Mouse (Mus musculus): ENCODE data around the gene Ddn.
A peak's percentile ranks its signal among the peaks of the same experiment; 100 is the strongest.

The Ddn gene

DNA sequence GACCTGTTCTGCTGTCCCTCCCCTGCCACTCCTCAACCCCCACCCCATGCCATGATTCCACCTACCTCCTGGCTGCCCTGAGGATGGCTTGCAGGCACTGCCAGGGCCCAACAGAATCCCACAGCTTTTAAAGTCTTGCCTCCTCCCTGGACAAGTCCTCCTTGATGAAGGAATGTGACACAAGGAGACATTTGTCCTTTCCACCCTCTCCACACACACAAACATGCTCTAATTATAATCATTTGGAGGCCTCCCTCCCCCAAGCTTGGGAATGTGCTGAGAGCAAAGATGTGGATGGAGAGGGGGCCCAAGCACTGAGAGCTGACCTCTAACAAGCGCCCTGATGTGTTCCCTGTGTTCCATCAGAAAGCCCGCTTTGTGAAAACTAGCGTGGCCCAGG is at the start of gene Ddn:
Ddn (minus strand) TSS at position 101 of the 400 bp plus-strand sequence.
- no peak for DNase-seq (ENCODE audit: low spot score in 2 of 2)

DNA sequence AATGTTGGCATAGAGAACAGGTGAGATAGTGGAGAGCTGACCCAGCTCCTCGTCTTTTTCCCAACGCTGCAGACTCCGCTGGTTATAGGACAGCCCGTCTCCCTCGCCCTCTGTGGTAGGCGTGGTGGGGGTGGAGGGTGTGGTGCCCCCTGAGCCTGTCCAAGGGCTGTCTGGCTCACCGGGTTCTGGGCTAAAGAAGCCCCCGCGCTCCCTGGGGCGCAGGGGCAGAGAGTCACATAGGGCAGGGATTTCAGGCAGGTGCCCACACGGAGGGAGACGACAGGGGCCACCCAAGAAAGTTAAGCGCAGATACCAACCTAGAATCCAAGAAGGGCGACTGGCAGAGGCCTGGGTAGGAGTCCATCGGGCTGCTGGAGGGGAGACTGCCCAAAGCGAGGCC is 44.9 kb upstream of the Ddn start:
- no peak for DNase-seq (ENCODE audit: low spot score in 2 of 2)

GRCm38 (mm10) chr15:98853161-98853937 is 44.1 kb upstream of the Ddn start:
- no peak for DNase-seq (ENCODE audit: low spot score in 2 of 2)

- no peak for DNase-seq (ENCODE audit: low spot score in 2 of 2)
Observed at GRCm38 (mm10) chr15:98852733-98853132, 43.4 kb upstream of the Ddn start.

GRCm38 (mm10) chr15:98852071-98852470 is 42.8 kb upstream of the Ddn start:
- DNase-seq (ENCODE audit: low spot score in 2 of 2), result no peak

- DNase-seq (ENCODE audit: low spot score in 2 of 2), result no peak
Observed at GRCm38 (mm10) chr15:98851229-98851818, 42.0 kb upstream of the Ddn start.

DNA sequence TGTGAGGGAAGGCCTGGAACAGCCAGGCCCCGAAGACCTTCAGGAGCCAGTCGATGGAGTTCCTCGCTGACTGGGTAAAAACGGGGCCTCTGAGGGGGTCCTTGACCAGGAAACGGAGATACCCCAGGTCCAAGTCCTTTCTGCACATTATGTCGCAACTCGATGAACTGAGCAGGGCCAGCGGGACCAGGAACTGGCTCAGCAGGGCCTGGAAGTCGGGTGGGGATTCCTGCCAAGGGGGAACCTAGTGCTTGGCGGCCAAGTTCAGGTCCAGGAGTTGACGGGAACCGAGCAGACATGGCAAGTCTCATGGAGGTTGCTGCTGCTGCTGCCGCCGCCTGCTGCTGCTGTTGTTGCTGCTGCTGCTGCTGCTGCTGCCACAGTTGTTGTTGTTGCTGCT is 41.4 kb upstream of the Ddn start:
- DNase-seq (ENCODE audit: low spot score in 2 of 2), result no peak

DNA sequence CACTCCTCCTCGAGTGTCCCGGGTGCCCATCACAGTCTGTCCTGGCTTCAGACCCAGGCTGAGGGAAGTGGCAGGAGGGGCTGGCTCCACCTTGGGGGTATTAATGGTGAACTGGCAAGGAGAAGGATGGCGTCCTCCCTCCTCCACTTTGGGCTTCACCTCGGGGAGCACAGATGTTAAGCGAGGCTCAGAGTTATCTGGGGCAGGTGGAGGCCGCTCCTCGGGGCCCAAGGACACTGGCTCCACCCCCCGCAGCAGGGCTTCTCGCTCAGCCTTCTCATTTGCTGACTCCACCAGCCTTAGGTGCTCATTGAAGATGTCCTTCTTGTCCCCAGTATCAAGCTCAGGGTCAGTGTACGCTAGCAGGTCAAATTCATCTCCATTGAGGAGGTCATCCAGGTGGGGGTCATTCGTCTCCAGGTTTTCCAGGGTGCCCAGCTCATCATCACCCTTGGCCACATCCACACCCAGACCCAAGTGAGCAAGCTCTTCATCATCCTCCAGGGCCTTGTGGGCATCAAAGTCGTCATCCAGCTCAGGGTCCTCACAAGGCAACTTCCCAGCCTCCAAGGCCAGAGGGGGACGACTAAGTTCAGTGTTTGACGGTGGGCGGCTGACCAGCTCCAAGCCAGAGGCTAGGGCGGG is 40.8 kb upstream of the Ddn start:
- no peak for DNase-seq (ENCODE audit: low spot score in 2 of 2)

- no peak for DNase-seq (ENCODE audit: low spot score in 2 of 2)
Observed at GRCm38 (mm10) chr15:98849165-98849564, 39.9 kb upstream of the Ddn start.

GRCm38 (mm10) chr15:98846140-98846539 is 36.9 kb upstream of the Ddn start:
- no peak for DNase-seq (ENCODE audit: low spot score in 2 of 2)

GRCm38 (mm10) chr15:98845149-98845548 is 35.9 kb upstream of the Ddn start:
- no peak for DNase-seq (ENCODE audit: low spot score in 2 of 2)

GRCm38 (mm10) chr15:98843595-98844223 is 34.4 kb upstream of the Ddn start:
- no peak for DNase-seq (ENCODE audit: low spot score in 2 of 2)

DNA sequence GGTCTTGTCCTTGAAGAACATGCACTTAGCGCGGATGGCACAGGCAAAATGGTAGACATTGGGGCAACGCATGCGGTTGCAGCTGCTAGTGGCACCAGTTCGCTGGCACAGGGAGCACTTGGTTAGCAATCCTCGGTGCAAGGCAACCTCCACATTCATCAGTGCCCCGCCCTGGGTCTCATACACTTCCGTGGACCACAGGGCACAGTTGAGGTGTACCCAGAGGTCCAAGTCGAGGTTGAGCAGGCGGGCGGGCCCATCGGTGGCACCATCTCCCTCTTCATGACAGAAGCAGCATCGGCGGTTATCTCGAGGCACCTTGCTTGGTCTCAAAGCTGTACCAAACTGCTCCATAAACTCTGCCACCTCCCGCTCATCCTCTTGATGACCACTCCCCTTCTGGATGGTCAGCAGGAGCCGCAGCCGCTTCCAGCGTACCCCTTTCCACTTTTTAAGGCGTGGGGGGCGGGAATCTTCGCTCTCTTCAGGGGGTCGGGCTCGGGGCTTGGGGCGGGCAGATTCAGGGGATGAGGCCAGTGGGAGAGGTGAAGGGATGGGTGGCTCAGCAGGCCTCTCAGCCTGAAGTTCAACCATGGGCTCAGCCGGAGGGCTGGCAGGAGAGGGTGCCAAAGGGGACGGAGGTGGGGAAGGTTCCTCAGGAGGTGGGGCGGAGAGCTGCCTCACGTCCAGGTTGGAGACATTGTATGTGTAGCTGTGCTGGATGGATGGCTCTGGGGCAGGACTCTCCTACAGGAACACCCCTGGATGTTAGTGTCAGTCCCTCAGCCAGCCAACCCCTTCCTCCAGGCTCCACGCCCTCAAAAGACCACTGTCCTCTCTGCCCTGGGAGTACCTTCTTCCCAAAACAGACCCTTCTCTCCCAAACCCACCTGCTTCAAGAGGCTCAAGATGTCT is 30.6 kb upstream of the Ddn start:
- no peak for DNase-seq (ENCODE audit: low spot score in 2 of 2)

GRCm38 (mm10) chr15:98839161-98839560 is 29.9 kb upstream of the Ddn start:
- DNase-seq (ENCODE audit: low spot score in 2 of 2), result no peak

DNA sequence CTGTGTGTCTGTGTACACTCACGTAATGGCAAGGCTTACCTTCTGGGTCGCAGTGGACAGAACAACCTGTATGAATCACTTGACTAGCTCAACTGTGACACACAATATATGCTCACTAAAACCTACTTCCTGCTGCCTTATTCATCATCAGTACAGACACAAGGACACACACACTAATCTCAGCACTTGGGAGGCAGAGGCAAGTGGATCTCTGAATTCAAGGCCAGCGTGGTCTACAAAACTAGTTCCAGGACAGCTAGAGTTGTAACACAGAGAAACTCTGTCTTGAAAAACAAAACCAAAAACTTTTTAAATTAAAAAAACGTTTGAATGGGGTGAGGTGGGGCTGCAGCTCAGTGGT is 28.4 kb upstream of the Ddn start:
- DNase-seq (ENCODE audit: low spot score in 2 of 2), result no peak

DNA sequence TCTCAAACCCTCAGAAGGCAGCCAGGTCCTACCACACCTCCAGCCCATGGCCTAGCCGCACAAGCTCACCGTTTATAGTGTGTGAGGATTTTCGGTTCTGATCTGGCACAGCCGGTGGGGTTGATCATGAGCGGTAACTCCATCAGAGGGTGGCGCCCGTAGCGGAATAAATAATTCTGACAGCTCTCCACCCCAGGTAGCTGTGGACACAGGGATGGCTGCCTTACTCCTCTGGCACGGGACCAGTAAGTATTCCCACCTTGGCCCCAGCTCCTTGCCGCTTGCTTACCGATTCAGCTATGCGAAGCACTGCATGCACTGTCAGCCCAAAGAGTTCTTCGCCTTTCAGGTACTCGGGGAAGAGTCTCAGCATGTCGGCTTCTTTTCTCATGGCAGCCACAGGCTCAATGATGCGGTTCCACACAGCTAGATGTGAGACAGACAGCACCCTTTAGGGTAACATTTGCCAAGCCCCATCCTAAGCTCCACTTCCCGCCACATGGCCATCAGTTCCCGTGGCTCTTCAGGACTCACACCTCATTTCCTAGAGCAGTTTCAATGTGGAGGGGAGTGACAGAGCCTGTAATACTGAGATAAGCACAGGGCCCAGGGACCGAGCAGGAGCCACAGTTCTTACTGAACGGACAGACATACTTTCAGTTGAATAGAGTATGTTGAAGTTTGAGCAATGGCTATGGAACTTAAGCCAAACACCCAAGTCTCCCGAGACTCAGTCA is 27.9 kb upstream of the Ddn start:
- DNase-seq (ENCODE audit: low spot score in 2 of 2), result no peak

DNA sequence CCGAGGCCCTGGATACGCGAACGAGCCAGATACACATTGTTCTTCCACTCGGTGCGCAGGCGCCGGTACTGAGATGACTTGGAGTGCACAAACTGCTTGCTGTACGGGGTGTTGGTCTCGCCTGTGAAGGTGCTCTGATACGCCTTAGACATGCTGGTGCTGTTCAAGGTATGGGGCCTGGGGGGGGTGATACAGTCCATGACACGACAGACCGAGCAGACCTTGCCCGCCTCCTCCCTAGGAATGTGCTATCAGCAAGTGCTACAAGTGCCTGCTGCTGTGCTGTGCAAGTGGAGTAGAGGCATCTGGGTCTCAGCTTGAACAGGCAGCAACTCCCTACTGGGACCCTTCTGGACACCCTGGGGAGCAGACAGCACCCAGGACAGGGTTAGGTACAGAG is 26.0 kb upstream of the Ddn start:
- no peak for DNase-seq (ENCODE audit: low spot score in 2 of 2)

- no peak for DNase-seq (ENCODE audit: low spot score in 2 of 2)
Observed at GRCm38 (mm10) chr15:98834059-98834458, 24.8 kb upstream of the Ddn start.

GRCm38 (mm10) chr15:98833281-98833680 is 24.0 kb upstream of the Ddn start:
- DNase-seq (ENCODE audit: low spot score in 2 of 2), result no peak

GRCm38 (mm10) chr15:98832161-98833058 is 23.1 kb upstream of the Ddn start:
- peak; percentile 50 to 65 for DNase-seq (ENCODE audit: low spot score in 2 of 2)

Data from natural killer cell, adult 2 months (primary cell).